Mouse (Mus musculus) kidney, postnatal 4 days (tissue): ENCODE measurements around the gene Tmprss7.

Source experiments
- DNase-seq, 2 experiments: peaks; one replicate each; pipeline ENCODE4 v3.0.0; 2021; ENCODE audit warnings: mixed read lengths in 2 of 2

Tmprss7 gene

GRCm38 (mm10) chr16:45693558-45693957, at the start of gene Tmprss7:
TSS of gene Tmprss7 (minus strand) at chr16:45693658.
- DNase-seq = no peak

GRCm38 (mm10) chr16:45742615-45743476, 49.4 kb upstream of the Tmprss7 start, which contains the start of gene Abhd10:
TSS of gene Abhd10 (minus strand) at chr16:45742955.
- DNase-seq = peak; percentile 99

GRCm38 (mm10) chr16:45737880-45738279, 44.4 kb upstream of the Tmprss7 start:
- no peak for DNase-seq

- DNase-seq = no peak
Measured at GRCm38 (mm10) chr16:45736724-45737123, 43.3 kb upstream of the Tmprss7 start.

GRCm38 (mm10) chr16:45729163-45729562, 35.7 kb upstream of the Tmprss7 start:
- DNase-seq = no peak

GRCm38 (mm10) chr16:45724742-45725102, 31.3 kb upstream of the Tmprss7 start:
- no peak for DNase-seq

GRCm38 (mm10) chr16:45724061-45724741, 30.7 kb upstream of the Tmprss7 start, which contains the start of gene Tagln3:
TSS of gene Tagln3 (minus strand) at chr16:45724608.
- DNase-seq = peak; percentile 46 to 61

- no peak for DNase-seq
Measured at GRCm38 (mm10) chr16:45723172-45723901, 29.9 kb upstream of the Tmprss7 start.

- no peak for DNase-seq
Measured at GRCm38 (mm10) chr16:45722460-45722951, 29.0 kb upstream of the Tmprss7 start.

GRCm38 (mm10) chr16:45720022-45720630, 26.7 kb upstream of the Tmprss7 start:
- DNase-seq = no peak

GRCm38 (mm10) chr16:45718296-45718695, 24.8 kb upstream of the Tmprss7 start:
- no peak for DNase-seq

GRCm38 (mm10) chr16:45714489-45715150, 21.2 kb upstream of the Tmprss7 start:
- no peak for DNase-seq

GRCm38 (mm10) chr16:45713878-45714277, 20.4 kb upstream of the Tmprss7 start:
- DNase-seq = no peak

- no peak for DNase-seq
Measured at GRCm38 (mm10) chr16:45713261-45713660, 19.8 kb upstream of the Tmprss7 start.

GRCm38 (mm10) chr16:45711263-45711662, 17.8 kb upstream of the Tmprss7 start:
- DNase-seq = peak; percentile 11 to 26

- no peak for DNase-seq
Measured at GRCm38 (mm10) chr16:45699301-45699700, 5.8 kb upstream of the Tmprss7 start.

- DNase-seq = no peak
Measured at GRCm38 (mm10) chr16:45697996-45698395, 4.5 kb upstream of the Tmprss7 start.

- DNase-seq = no peak
Measured at GRCm38 (mm10) chr16:45695445-45696160, 2.1 kb upstream of the Tmprss7 start.

- DNase-seq = no peak
Measured at GRCm38 (mm10) chr16:45692851-45693250, 607 bp downstream of the Tmprss7 start.

- DNase-seq = no peak
Measured at GRCm38 (mm10) chr16:45690178-45690577, 3.3 kb downstream of the Tmprss7 start.

GRCm38 (mm10) chr16:45686833-45687232, 6.6 kb downstream of the Tmprss7 start:
- no peak for DNase-seq
